Mouse (Mus musculus): ENCODE measurements around the gene Retreg3.

DNA sequence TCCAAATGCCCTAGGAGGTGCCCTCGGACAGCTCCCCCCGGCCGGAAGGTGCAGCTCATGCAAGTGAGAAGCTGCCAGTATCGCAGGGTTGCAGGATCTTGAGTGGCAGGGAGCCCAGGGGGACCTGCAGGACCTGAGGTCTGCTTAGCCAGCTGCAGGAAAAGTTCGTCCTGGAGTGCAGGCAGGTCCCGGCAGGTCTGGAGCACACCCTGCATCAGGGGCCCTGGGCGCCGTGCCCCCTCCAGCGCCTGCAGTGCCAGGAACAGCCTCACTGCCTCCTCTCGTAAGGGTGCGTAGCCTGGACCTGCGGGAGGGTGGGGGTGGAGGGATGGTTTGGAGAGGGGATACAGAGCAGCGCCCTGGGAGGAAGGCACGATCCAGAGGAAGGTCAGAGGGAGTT lies 46.7 kb upstream of the Retreg3 start:
- no peak for TF ChIP-seq POLR2A (IDR thresholded peaks at IDR 0.05; ENCODE audit: low read depth, low read length)
- no peak for TF ChIP-seq CTCF (IDR thresholded peaks at IDR 0.05; ENCODE audit: extremely low read depth, insufficient read length, insufficient replicate concordance, low read depth, low read length)
